Mouse (Mus musculus) midbrain, embryonic 11.5 days (tissue): ENCODE data around the gene Map3k11. TPM values are rescaled to one million over a fixed set of nuclear protein-coding genes. Genes with fewer than 3 reads are reported as not detected.

Experiments used
- ATAC-seq: fragments of 200-750 bp; cut with Nextera tagmentation; 2 replicates; pipeline ENCODE4 v1.8.0; 2017; ENCODE audit warnings: moderate TSS enrichment, moderate library complexity; ENCODE audit not compliant: low FRiP score
- DNase-seq: peaks from one replicate; pipeline ENCODE4 v3.0.0; 2015; ENCODE audit warnings: low spot score; ENCODE audit errors: missing footprints
- H3K27ac ChIP-seq: fragments of 300-500 bp; sonication (generic); 2 replicates; pipeline ENCODE4 v1.5.1; 2014; ENCODE audit warnings: low read depth, low read length
- H3K27me3 ChIP-seq: fragments of 300-500 bp; sonication (generic); 2 replicates; pipeline ENCODE4 v1.6.1; 2014; ENCODE audit warnings: mild to moderate bottlenecking, low read length, moderate library complexity, mixed read lengths; ENCODE audit not compliant: control insufficient read depth, insufficient read depth
- H3K36me3 ChIP-seq: fragments of 300-500 bp; sonication (generic); 2 replicates; pipeline ENCODE4 v1.6.1; 2014; ENCODE audit warnings: mild to moderate bottlenecking, low read length, moderate library complexity, mixed read lengths; ENCODE audit not compliant: control insufficient read depth, insufficient read depth
- H3K4me1 ChIP-seq: fragments of 300-500 bp; sonication (generic); 2 replicates; pipeline ENCODE4 v1.6.1; 2014; ENCODE audit warnings: low read length; ENCODE audit not compliant: control insufficient read depth, insufficient read depth
- H3K4me2 ChIP-seq: fragments of 300-500 bp; sonication (generic); 2 replicates; pipeline ENCODE4 v1.6.1; 2014; ENCODE audit warnings: mild to moderate bottlenecking, moderate library complexity
- H3K4me3 ChIP-seq: fragments of 300-500 bp; sonication (generic); 2 replicates; pipeline ENCODE4 v1.5.1; 2014; ENCODE audit warnings: low read depth, low read length
- H3K9ac ChIP-seq: fragments of 300-500 bp; sonication (generic); 2 replicates; pipeline ENCODE4 v1.6.1; 2014; ENCODE audit warnings: low read length
- H3K9me3 ChIP-seq: fragments of 300-500 bp; sonication (generic); 2 replicates; pipeline ENCODE4 v1.6.1; 2016; ENCODE audit warnings: low read length; ENCODE audit not compliant: control insufficient read depth
- WGBS: fragments of 180-500 bp; shearing (Covaris S2); extraction: QIAGEN DNeasy Blood & Tissue Kit; methylation state at CpG from one replicate; pipeline ENCODE4 v1.1.7; 2014; 5-methylcytosine and 5-hydroxymethylcytosine counted together
- polyA plus RNA-seq: library from polyadenylated mRNA; unstranded; fragments of >200 nt; fragmentation: Nextera tagmentation; extraction: Ambion mirVana; gene quantifications from 2 replicates; pipeline ENCODE4 v1.2.1, GENCODE M21; 2014

Map3k11 gene
- polyA plus RNA-seq, 1 experiment from 2014 or later: 17.3 TPM

- under 1% methylated on average over 32 of the region's 32 CpGs for WGBS
Observed at GRCm38 (mm10) chr19:5662981-5663913, 25.3 kb upstream of the Map3k11 start, which contains the start of gene Sipa1. Gene Sipa1, minus strand, starts transcription at chr19:5663707.

GRCm38 (mm10) chr19:5664669-5665257, 23.8 kb upstream of the Map3k11 start:
- H3K4me1 ChIP-seq: peaks cover 14% of the 10 kb centered on the region
- no peaks in the 10 kb centered on the region for H3K9me3 ChIP-seq
- ATAC-seq (no peak), DNase-seq (no peak)
- H3K27me3 ChIP-seq: no peaks in the 10 kb centered on the region
- no peak overlapping the region for H3K4me2 ChIP-seq
- 93% methylated on average over 10 of the region's 10 CpGs for WGBS
- no peak overlapping the region for H3K9ac ChIP-seq
- no peak overlapping the region for H3K27ac ChIP-seq
- H3K36me3 ChIP-seq: peaks cover 8% of the 10 kb centered on the region; the same call in 1 of the 2 replicates
- no peak overlapping the region for H3K4me3 ChIP-seq

More at GRCm38 (mm10) chr19:5662981-5663913, 25.3 kb upstream of the Map3k11 start, which contains the start of gene Sipa1:
- ATAC-seq (peak; percentile 94), DNase-seq (peak; percentile 99)
- Histone ChIP-seq H3K27me3 (no peaks in the 10 kb centered on the region), H3K4me3 (peak within 1 kb of the TSS; percentile 45), H3K9me3 (no peaks in the 10 kb centered on the region), H3K36me3 (peaks cover 8% of the 10 kb centered on the region; the same call in 1 of the 2 replicates), H3K9ac (peak within 1 kb of the TSS; percentile 68), H3K4me2 (peak within 1 kb of the TSS; percentile 62), H3K4me1 (peaks cover 14% of the 10 kb centered on the region), H3K27ac (peak within 1 kb of the TSS; percentile 4; the same call in 1 of the 2 replicates)

DNA sequence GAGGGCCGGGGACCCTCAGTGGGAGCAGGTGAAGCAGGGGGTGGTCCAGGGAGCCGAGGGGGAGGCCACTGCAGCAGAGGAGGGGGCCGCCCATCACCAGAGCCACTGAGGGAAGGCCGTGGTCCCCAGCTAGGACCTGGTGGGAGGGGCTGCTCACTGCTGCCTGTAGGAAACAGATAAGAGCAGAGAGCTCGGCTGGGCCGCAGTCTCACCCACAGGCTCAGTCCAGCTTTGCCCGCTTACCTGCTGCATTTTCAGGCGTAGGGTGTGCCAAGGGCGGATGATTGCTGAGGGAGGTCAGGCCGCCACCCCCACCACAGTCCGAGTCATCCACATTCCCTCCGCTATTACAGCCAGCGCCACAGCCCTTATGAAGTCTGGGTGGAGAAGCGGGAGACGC, 23.1 kb upstream of the Map3k11 start:
- no peak for DNase-seq
- no peak overlapping the region for H3K27ac ChIP-seq
- no peak overlapping the region for H3K4me3 ChIP-seq
- no peak for ATAC-seq
- no peak overlapping the region for H3K4me2 ChIP-seq
- H3K9me3 ChIP-seq: no peaks in the 10 kb centered on the region
- no peaks in the 10 kb centered on the region for H3K27me3 ChIP-seq
- peaks cover 14% of the 10 kb centered on the region for H3K4me1 ChIP-seq
- no peak overlapping the region for H3K9ac ChIP-seq
- 86% methylated on average over 15 of the region's 15 CpGs for WGBS
- H3K36me3 ChIP-seq: peaks cover 8% of the 10 kb centered on the region; the same call in 1 of the 2 replicates

- no peak overlapping the region for H3K9ac ChIP-seq
- no peaks in the 10 kb centered on the region for H3K27me3 ChIP-seq
- 95% methylated on average over 18 of the region's 18 CpGs for WGBS
- no peak overlapping the region for H3K4me3 ChIP-seq
- no peak overlapping the region for H3K4me2 ChIP-seq
- H3K4me1 ChIP-seq: peaks cover 14% of the 10 kb centered on the region
- DNase-seq: no peak
- no peak overlapping the region for H3K27ac ChIP-seq
- ATAC-seq: no peak
- peaks cover 10% of the 10 kb centered on the region; the same call in 1 of the 2 replicates for H3K36me3 ChIP-seq
- H3K9me3 ChIP-seq: no peaks in the 10 kb centered on the region
Observed at GRCm38 (mm10) chr19:5666386-5666785, 22.2 kb upstream of the Map3k11 start.

- H3K4me3 ChIP-seq: no peak overlapping the region
- no peak for DNase-seq
- H3K4me1 ChIP-seq: peaks cover 3% of the 10 kb centered on the region; the same call in 1 of the 2 replicates
- no peak overlapping the region for H3K4me2 ChIP-seq
- no peak overlapping the region for H3K9ac ChIP-seq
- WGBS: 90% methylated on average over 4 of the region's 4 CpGs
- no peak overlapping the region for H3K27ac ChIP-seq
- no peaks in the 10 kb centered on the region for H3K27me3 ChIP-seq
- no peaks in the 10 kb centered on the region for H3K9me3 ChIP-seq
- H3K36me3 ChIP-seq: peaks cover 12% of the 10 kb centered on the region; the same call in 1 of the 2 replicates
- ATAC-seq: no peak
Observed at GRCm38 (mm10) chr19:5668372-5668771, 20.2 kb upstream of the Map3k11 start.

- no peak overlapping the region for H3K9ac ChIP-seq
- no peak overlapping the region for H3K4me3 ChIP-seq
- ATAC-seq: no peak
- H3K27me3 ChIP-seq: no peaks in the 10 kb centered on the region
- no peaks in the 10 kb centered on the region for H3K9me3 ChIP-seq
- no peaks in the 10 kb centered on the region for H3K4me1 ChIP-seq
- no peak for DNase-seq
- H3K36me3 ChIP-seq: peaks cover 49% of the 10 kb centered on the region
- no peak overlapping the region for H3K27ac ChIP-seq
- H3K4me2 ChIP-seq: no peak overlapping the region
- 92% methylated on average over 4 of the region's 4 CpGs for WGBS
Observed at GRCm38 (mm10) chr19:5680432-5680831, 8.1 kb upstream of the Map3k11 start.

DNA sequence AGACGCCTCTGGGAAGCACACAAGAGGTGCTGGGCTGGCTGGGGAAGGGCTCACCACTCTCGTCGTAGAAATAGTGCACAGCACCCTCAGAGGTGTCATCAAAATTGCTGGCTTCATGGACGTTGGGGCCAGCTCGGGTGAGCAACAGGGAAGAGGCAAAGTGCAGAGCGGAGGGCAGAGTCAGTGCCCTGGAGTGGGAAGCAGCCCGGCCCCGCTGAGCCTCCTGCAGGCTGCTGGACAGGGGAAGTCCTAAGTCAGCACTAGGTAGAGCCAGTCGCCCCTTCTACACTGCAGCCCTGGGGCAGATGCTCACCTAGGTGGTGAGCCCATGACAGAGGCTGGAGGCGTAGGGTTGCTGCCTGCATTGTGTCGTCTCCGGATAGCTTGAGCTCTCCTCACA, 4.3 kb upstream of the Map3k11 start:
- no peak for ATAC-seq
- Histone ChIP-seq H3K4me2 (no peak overlapping the region), H3K4me1 (peaks cover 8% of the 10 kb centered on the region; the same call in 1 of the 2 replicates), H3K9ac (no peak overlapping the region), H3K4me3 (no peak overlapping the region), H3K36me3 (peaks cover 42% of the 10 kb centered on the region), H3K27ac (no peak overlapping the region), H3K27me3 (no peaks in the 10 kb centered on the region), H3K9me3 (no peaks in the 10 kb centered on the region)
- 94% methylated on average over 12 of the region's 12 CpGs for WGBS
- no peak for DNase-seq

DNA sequence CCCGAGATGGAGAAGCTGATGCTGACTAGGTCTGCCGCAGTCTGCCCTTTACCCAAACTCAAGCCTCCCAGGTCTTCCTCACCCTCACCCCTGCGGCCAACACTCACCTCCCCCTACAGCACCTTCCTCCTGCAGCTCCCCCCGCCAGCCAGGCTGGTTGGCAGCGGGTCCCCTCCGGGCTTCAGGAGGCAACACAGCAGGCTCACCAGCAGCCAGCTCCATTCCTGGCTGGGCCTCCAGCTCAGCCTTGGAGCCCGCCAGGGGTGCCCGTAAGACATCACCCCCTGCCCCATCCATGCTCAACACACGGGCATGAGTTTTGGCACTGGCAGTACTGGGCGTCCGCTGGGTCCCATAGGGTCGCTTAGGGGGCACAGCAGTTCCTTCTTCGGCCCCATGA, 3.6 kb upstream of the Map3k11 start:
- no peak overlapping the region for H3K27ac ChIP-seq
- DNase-seq: no peak
- no peaks in the 10 kb centered on the region for H3K27me3 ChIP-seq
- no peak overlapping the region for H3K4me3 ChIP-seq
- no peak overlapping the region for H3K9ac ChIP-seq
- ATAC-seq: no peak
- H3K36me3 ChIP-seq: peaks cover 37% of the 10 kb centered on the region
- no peak overlapping the region for H3K4me2 ChIP-seq
- no peaks in the 10 kb centered on the region for H3K9me3 ChIP-seq
- WGBS: 87% methylated on average over 13 of the region's 13 CpGs
- peaks cover 11% of the 10 kb centered on the region for H3K4me1 ChIP-seq

DNA sequence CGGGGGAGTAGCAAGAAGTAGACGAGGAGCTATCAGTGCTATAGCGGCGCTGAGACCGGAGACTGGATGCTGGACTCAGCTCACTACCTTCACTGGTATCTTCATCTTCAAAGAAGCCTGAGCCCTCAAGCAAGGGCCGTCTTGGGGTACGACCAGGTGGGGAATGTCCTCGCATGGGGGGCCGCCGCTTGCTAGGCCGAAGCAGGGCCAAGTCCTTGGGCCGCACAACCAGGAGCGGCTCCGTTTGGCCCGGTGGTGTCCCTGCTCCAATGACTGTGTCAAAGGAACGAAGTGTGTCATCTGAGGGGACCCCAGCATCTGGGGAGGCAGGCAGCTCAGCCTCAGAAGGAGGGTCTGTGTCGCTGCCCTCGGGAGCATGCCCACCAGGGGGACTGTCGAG, 3.1 kb upstream of the Map3k11 start:
- Histone ChIP-seq H3K27me3 (no peaks in the 10 kb centered on the region), H3K4me3 (no peak overlapping the region), H3K9me3 (no peaks in the 10 kb centered on the region), H3K4me1 (peaks cover 16% of the 10 kb centered on the region), H3K9ac (no peak overlapping the region), H3K27ac (no peak overlapping the region), H3K4me2 (no peak overlapping the region), H3K36me3 (peaks cover 36% of the 10 kb centered on the region)
- ATAC-seq (no peak), DNase-seq (no peak)
- WGBS: 95% methylated on average over 19 of the region's 19 CpGs
